In genomic region chr7:140877364-140877763, GRCm38 (mm10) we compare ENCODE assay signal across 19 mouse cellular contexts. TPM values are rescaled to one million over a fixed set of nuclear protein-coding genes. Genes with fewer than 3 reads are reported as not detected.
A peak's percentile ranks its signal among the peaks of the same experiment; 100 is the strongest.
DNase-seq lines count a peak whose midpoint lies in the region; ATAC-seq lines count a peak whose summit lies in the region.
"Had no signal": no experiment of that assay in that cellular context is flagged by ENCODE, and none has a peak within 500 bp of the region (broad histone marks: within the 10 kb centered on the region; RNA-seq: fewer than 3 reads in every experiment).

No protein-coding gene starts in this region.

- peak; percentile 39 for ATAC-seq in common myeloid progenitor, adult 5-6 weeks (replicated peaks; ENCODE audit: low read depth, poor library complexity, severe bottlenecking)
- ATAC-seq: forebrain, embryonic 15.5 days; intestine, postnatal 0 days; midbrain, embryonic 15.5 days had no signal

- intact Hi-C loops in left cerebral cortex, postnatal 25 days (cut with DNase I) = no loop called here

- peak; percentile 19 to 22 for DNase-seq in spleen, postnatal 36 days (ENCODE audit: low spot score in 2 of 2)
- no peak for DNase-seq in spleen, adult 12 weeks (ENCODE audit: low spot score)
- DNase-seq in monocyte, adult 2 months (ENCODE audit: low read depth in 1 of 2, low spot score in 2 of 2) = peak; percentile 26 to 37
- DNase-seq in left cerebral cortex, postnatal 25 days (ENCODE audit: low spot score in 2 of 2) = no peak
- no peak for DNase-seq in adrenal gland, adult 18-20 months (ENCODE audit: low spot score in 2 of 2)
- DNase-seq in layer of hippocampus, adult 9-10 months (ENCODE audit: low spot score) = no peak
- DNase-seq: cerebellum, adult 2 months; cerebellum, postnatal 25 days; embryo, embryonic 11 days; gastrocnemius, postnatal 14 days; heart, adult 18-20 months; heart, postnatal 14 days; kidney, postnatal 4 days; layer of hippocampus, adult 9-11 months; left cerebral cortex, postnatal 4 days had no signal

RNA-seq across cellular contexts. Expression of gene Psmd13, which starts 4.4 kb away (rescaled TPM):
- 182 and 184 TPM in 2 replicates for total RNA-seq in common myeloid progenitor, adult 5-6 weeks (2017)
- 100 to 1,000 TPM; 116 TPM for total RNA-seq in left cerebral cortex, postnatal 25 days (2021)
- total RNA-seq in adrenal gland, adult 18-20 months (2021) = 100 to 1,000 TPM; 100 to 116 TPM

RNA-seq across cellular contexts. Expression of gene Sirt3, which starts 4.7 kb away (rescaled TPM):
- total RNA-seq in common myeloid progenitor, adult 5-6 weeks (2017) = 34.3 and 38.6 TPM in 2 replicates
- 10 to 100 TPM; 77.1 to 78.2 TPM for total RNA-seq in left cerebral cortex, postnatal 25 days (2021)
- total RNA-seq in adrenal gland, adult 18-20 months (2021) = 10 to 100 TPM; 28.6 to 45.7 TPM

RNA-seq across cellular contexts. Expression of gene Bet1l, which starts 20.0 kb away (rescaled TPM):
- 13.8 and 24.0 TPM in 2 replicates for total RNA-seq in common myeloid progenitor, adult 5-6 weeks (2017)
- total RNA-seq in left cerebral cortex, postnatal 25 days (2021) = 10 to 100 TPM; 25.9 to 28.1 TPM
- 10 to 100 TPM; 37.8 to 42.8 TPM for total RNA-seq in adrenal gland, adult 18-20 months (2021)

RNA-seq across cellular contexts. Expression of gene Ric8a, which starts 20.6 kb away (rescaled TPM):
- 36.0 and 38.0 TPM in 2 replicates for total RNA-seq in common myeloid progenitor, adult 5-6 weeks (2017)
- 10 to 100 TPM; 66.0 to 70.0 TPM for total RNA-seq in left cerebral cortex, postnatal 25 days (2021)
- total RNA-seq in adrenal gland, adult 18-20 months (2021) = 10 to 100 TPM; 49.5 to 65.5 TPM

RNA-seq across cellular contexts. Expression of gene Gm45785, which starts 21.2 kb away (rescaled TPM):
- total RNA-seq in common myeloid progenitor, adult 5-6 weeks (2017) = 0.50 TPM in 1 of 2 replicates, not detected in the other
- 1 to 10 TPM; 1.2 to 1.8 TPM for total RNA-seq in left cerebral cortex, postnatal 25 days (2021)
- under 1 TPM; 0.36 to 0.61 TPM for total RNA-seq in adrenal gland, adult 18-20 months (2021)
- total RNA-seq: gastrocnemius, postnatal 14 days; heart, adult 18-20 months; heart, postnatal 14 days had no signal

Comparison
In these comparisons a context has a peak if more than half of its experiments do, and no peak if none do; other contexts are left out.
1. DNase-seq: peak in spleen, postnatal 36 days (2 of 2) and monocyte, adult 2 months (2 of 2); none in spleen, adult 12 weeks (single experiment), left cerebral cortex, postnatal 25 days (0 of 2), adrenal gland, adult 18-20 months (0 of 2) and layer of hippocampus, adult 9-10 months (single experiment).